Mouse (Mus musculus) MEL (cell line): ENCODE measurements around the gene Mybpc3.

Source experiments
- CTCF ChIP-seq, 3 experiments: IDR thresholded peaks in 2 of 3; conservative IDR thresholded peaks in 1 of 3; 2 replicates each; pipeline ENCODE4 v1.5.1; 2011 to 2012; ENCODE audit warnings: low read length in 3 of 3, low read depth in 2 of 3, mild to moderate bottlenecking in 2 of 3, improper control_type of control experiment in 1 of 3, inconsistent platforms in 1 of 3, mixed read lengths in 1 of 3, moderate library complexity in 1 of 3; ENCODE audit not compliant: control insufficient read depth in 1 of 3, insufficient read depth in 1 of 3, poor library complexity in 1 of 3, severe bottlenecking in 1 of 3
- EP300 ChIP-seq, 2 experiments: IDR thresholded peaks; 2 replicates each; pipeline ENCODE4 v1.6.1; 2011; ENCODE audit warnings: improper control_type of control experiment in 2 of 2, low read length in 2 of 2, low read depth in 1 of 2, mild to moderate bottlenecking in 1 of 2
- UBTF ChIP-seq: IDR thresholded peaks from 2 replicates; pipeline ENCODE4 v1.6.1; 2012; ENCODE audit warnings: low read depth, mild to moderate bottlenecking, inconsistent platforms, low read length, improper control_type of control experiment, moderate library complexity, borderline replicate concordance; ENCODE audit not compliant: insufficient read depth

- TF ChIP-seq EP300 (IDR thresholded peaks at IDR 0.05; ENCODE audit: low read depth in 1 of 2, low read length in 2 of 2) (no peak), CTCF (IDR thresholded peaks at IDR 0.05 in 2 of 3, conservative IDR thresholded peaks at IDR 0.05 in 1 of 3; ENCODE audit: control insufficient read depth in 1 of 3, insufficient read depth in 1 of 3, low read depth in 2 of 3, low read length in 3 of 3, poor library complexity in 1 of 3, severe bottlenecking in 1 of 3) (no peak), UBTF (no peak)
Measured at GRCm38 (mm10) chr2:91108156-91108555, 9.8 kb upstream of the Mybpc3 start.
